Mouse (Mus musculus): ENCODE results near the gene Klhl21. TPM values are rescaled to one million over a fixed set of nuclear protein-coding genes. Genes with fewer than 3 reads are reported as not detected.

Klhl21 gene
- total RNA-seq, 2 experiments from 2014 or later, result 14.6 to 15.1 TPM

DNA sequence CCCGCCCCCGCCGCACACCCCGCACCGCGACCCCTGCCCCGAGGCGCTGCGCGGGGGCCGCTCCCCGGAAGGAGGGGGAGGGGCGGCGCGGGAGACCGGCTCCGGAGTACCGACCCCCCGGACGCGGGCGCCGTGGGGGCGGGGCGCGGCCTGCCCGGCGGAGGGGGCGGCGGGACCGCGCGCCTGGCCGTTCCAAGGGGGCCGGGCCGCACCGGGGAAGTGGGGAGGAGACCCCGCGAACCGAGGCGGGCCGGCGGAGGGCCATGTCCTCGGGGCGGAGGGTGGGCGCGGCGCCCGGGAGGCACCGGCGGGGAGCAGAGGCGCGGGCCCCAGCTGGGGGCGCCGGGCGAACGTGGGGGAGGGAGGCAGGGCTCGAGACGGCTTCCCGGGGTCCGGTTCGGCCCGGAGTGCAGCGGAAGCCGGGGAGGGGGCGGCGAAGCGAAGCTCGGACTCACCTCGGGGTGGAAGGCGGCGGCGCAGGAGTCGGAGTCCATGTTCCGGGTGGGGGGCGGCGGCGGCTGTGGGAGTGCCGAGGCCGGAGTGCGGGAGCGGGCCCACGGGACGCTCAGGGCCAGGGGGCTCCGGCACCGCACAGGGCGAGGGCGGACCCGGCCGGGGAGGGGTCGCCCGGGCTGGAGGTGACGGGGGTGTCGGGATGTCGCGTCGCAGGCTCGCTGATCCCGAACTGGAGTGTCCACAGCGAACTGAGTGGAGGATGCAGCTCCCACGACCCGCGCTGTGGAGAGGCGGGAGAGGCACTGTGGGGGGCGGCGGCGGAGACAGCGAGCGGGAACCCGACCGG lies 13.0 kb upstream of the Klhl21 start:
- DNase-seq (ENCODE audit: low spot score in 2 of 2), result no peak

GRCm38 (mm10) chr4:151996173-151996950 lies 12.2 kb upstream of the Klhl21 start, which contains the start of gene Phf13:
Phf13 (minus strand) TSS chr4:151996258.
- peak; percentile 98 for DNase-seq (ENCODE audit: low spot score in 2 of 2)

GRCm38 (mm10) chr4:151996951-151997222 lies 11.7 kb upstream of the Klhl21 start:
- DNase-seq (ENCODE audit: low spot score in 2 of 2), result no peak

GRCm38 (mm10) chr4:151997701-151998100 lies 10.9 kb upstream of the Klhl21 start:
- no peak for DNase-seq (ENCODE audit: low spot score in 2 of 2)

- no peak for DNase-seq (ENCODE audit: low spot score in 2 of 2)
Measured at GRCm38 (mm10) chr4:151999481-151999880, 9.1 kb upstream of the Klhl21 start.

DNA sequence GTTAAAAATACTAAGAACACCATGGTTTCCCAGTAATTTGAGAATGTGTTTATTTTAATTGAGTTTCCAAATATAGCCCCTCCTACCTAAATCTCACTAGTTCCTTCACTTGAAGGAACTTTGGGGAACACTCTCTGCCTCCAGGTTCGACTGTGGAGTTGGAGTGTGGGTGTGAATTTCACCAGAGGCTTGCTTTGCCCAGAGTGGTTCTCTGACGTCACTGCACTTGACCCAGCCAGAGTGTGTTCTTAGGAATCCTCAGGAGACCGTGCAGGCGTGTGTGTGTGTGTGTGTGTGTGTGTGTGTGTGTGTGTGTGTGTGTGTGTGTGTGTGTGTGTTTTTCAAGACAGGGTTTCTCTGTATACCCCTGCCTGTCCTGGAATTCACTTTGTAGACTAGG lies 7.7 kb upstream of the Klhl21 start:
- DNase-seq (ENCODE audit: low spot score in 2 of 2), result no peak

GRCm38 (mm10) chr4:152001335-152001734 lies 7.3 kb upstream of the Klhl21 start:
- no peak for DNase-seq (ENCODE audit: low spot score in 2 of 2)

- no peak for DNase-seq (ENCODE audit: low spot score in 2 of 2)
Measured at GRCm38 (mm10) chr4:152002063-152002462, 6.5 kb upstream of the Klhl21 start.

GRCm38 (mm10) chr4:152006137-152006536 lies 2.5 kb upstream of the Klhl21 start:
- no peak for DNase-seq (ENCODE audit: low spot score in 2 of 2)

- no peak for DNase-seq (ENCODE audit: low spot score in 2 of 2)
Measured at GRCm38 (mm10) chr4:152006812-152007211, 1.8 kb upstream of the Klhl21 start.

- DNase-seq (ENCODE audit: low spot score in 2 of 2), result no peak
Measured at GRCm38 (mm10) chr4:152007481-152008147, 989 bp upstream of the Klhl21 start.

DNA sequence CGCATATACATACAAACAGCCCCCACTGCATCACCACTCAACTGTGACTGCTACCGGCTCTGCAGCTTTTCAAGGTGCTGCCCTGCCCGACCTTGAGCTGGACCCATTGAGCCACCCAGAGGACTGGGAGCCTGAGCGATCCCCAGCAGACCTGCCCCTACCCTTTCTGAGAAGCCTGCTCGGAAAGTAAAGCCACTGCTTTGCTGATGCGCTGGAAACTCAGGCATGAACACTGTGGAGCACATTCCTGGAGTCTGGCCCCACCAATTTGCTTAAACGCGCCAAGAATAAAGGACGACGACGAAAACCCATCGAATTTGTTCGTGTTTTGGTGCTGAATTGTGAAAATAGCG lies 479 bp upstream of the Klhl21 start:
- no peak for DNase-seq (ENCODE audit: low spot score in 2 of 2)

DNA sequence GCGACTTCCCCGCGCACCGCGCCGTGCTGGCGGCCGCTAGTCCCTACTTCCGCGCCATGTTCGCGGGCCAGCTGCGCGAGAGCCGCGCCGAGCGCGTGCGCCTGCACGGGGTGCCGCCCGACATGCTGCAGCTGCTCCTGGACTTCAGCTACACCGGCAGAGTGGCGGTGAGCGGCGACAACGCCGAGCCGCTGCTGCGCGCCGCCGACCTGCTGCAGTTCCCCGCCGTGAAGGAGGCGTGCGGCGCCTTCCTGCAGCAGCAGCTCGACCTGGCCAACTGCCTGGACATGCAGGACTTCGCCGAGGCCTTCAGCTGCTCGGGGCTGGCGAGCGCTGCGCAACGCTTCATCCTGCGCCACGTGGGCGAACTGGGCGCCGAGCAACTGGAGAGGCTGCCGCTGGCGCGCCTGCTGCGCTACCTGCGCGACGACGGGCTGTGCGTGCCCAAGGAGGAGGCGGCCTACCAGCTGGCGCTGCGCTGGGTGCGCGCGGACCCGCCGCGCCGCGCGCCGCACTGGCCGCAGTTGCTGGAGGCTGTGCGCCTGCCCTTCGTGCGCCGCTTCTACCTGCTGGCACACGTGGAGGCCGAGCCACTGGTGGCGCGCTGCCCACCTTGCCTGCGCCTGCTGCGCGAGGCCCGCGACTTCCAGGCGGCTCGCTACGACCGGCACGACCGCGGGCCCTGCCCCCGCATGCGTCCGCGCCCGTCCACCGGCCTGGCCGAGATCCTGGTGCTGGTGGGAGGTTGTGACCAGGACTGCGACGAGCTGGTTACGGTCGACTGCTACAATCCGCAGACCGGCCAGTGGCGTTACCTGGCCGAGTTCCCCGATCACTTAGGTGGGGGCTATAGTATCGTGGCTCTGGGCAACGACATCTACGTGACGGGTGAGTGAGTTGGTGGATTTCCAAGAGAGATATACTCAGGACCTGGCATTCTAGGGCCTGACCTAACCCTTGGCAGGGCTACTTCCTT lies 761 bp downstream of the Klhl21 start:
- DNase-seq (ENCODE audit: low spot score in 2 of 2), result peak; percentile 74 to 76

GRCm38 (mm10) chr4:152010091-152010706 lies 1.6 kb downstream of the Klhl21 start:
- DNase-seq (ENCODE audit: low spot score in 2 of 2), result peak in 1 of 2 experiments; percentile 28

DNA sequence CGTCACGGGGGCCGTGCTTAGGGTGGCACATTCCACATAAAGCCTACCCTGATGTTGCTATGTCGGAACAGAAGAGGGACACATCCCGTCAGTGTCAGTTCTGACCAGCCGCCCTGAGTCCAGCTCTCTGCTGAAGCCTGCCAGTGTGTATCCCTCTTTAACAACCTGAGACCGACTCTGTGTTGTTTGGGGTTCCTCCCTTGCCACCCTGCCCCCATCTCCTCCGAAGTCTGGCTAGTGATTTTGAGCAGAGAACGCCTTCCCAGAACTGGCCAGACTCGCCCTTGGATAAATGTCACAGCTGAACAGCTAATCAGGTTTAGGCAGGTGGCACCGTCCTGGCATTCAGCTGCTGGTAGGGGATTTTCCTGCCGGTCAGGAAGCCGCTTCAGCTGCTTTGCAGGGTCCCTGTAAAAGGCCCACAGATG lies 2.1 kb downstream of the Klhl21 start:
- DNase-seq (ENCODE audit: low spot score in 2 of 2), result no peak

DNA sequence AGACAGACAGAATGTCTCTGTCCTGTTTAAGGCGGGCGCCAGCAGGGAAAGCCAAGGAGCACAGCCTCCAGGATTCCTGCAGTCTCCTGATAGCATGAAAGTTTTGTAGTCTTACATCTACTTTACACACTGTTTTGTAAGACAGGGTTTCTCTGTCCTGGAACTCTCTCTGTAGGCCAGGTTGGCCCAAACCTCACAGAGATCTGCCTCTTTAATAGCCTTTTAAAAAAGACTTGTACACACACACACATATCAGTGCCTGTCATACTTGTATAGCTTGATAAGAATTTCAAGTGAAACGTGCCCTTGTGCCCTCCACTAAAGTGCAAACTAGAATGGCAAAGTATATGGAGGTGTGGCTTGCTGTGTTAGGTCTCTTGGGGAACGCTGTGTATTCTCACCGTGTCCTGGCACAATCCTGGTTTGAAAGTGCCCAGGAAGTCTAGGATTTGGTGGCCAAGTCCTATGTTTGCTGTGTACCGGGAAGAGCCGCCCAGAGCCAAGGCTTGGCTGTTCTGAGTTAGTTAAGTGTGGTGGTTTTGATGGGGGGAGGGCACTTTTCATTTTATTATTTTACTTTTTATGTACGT lies 2.7 kb downstream of the Klhl21 start:
- DNase-seq (ENCODE audit: low spot score in 2 of 2), result no peak

DNA sequence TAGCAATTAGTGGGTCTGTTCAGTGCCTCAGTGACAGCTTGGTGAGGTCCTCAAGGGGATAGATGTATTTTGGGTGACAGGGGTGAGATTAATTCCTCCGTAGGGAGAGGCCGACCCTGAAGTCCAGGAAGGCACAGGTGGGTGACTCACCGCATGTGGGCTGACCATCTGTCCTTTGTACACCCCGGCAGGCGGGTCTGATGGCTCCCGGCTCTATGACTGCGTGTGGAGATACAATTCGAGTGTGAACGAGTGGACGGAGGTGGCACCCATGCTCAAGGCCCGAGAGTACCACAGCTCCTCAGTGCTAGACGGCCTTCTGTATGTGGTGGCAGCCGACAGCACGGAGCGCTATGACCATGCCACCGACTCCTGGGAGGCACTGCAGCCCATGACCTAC lies 3.5 kb downstream of the Klhl21 start:
- no peak for DNase-seq (ENCODE audit: low spot score in 2 of 2)

- DNase-seq (ENCODE audit: low spot score in 2 of 2), result no peak
Measured at GRCm38 (mm10) chr4:152013036-152013813, 4.6 kb downstream of the Klhl21 start.

DNA sequence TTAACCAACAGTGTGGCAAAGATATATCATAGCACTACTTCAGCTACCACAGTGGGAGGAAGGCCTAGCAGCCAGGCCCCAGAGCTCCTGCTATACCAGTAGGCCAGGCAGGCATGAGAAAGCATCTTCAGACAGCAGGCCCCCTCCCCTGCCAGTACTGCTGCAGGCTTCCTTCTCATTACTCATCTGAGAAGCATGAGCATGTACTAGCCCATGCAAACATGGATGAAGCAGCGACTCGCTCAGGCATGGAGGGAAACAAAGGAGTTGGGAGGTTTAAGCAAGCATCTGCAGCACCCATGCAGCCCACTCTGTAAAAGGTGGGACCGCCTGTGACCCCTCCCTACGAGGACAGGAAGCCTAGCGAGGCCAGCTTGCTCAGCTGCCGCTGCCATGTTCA lies 10.5 kb downstream of the Klhl21 start:
- no peak for DNase-seq (ENCODE audit: low spot score in 2 of 2)

All from layer of hippocampus, postnatal 10 days (tissue).